Mouse (Mus musculus) brain, adult 2 months (tissue): ENCODE measurements at regions not wholly inside any gene's neighbourhood (a gene's known extent, or its start where the extent isn't known, plus 50 kb on each side); places are given as distances from the start of the nearest gene placed in this dataset.

Experiments used
- DNase-seq: peaks from one replicate; pipeline ENCODE4 v3.0.0; 2011; ENCODE audit warnings: low read depth, low spot score

- no peak for DNase-seq
These were observed 175.5 kb downstream of the Manea start for GRCm38 (mm10) chr4:26171177-26171576.

GRCm38 (mm10) chr4:26156198-26156597 is 190.5 kb downstream of the Manea start:
- DNase-seq: peak; percentile 63
